Mouse (Mus musculus) liver, adult 2 months (tissue): ENCODE results near the gene Ppcs.

Experiments used
- CTCF ChIP-seq: fragments of 200-500 bp; IDR thresholded peaks from 2 replicates; pipeline ENCODE4 v1.5.1; 2011; ENCODE audit warnings: low read depth, low read length, control low read depth
- POLR2A ChIP-seq: fragments of 200-500 bp; IDR thresholded peaks from 2 replicates; pipeline ENCODE4 v1.6.1; 2011; ENCODE audit warnings: low read length, control low read depth; ENCODE audit not compliant: insufficient read depth; ENCODE audit errors: extremely low read depth

- TF ChIP-seq POLR2A (no peak), CTCF (no peak)
These were observed 3.4 kb upstream of the Ppcs start for GRCm38 (mm10) chr4:119425601-119426000.
